Mouse (Mus musculus) ovary, adult 18-20 months (tissue): ENCODE measurements around the gene Map3k1.

Experiments used
- DNase-seq: peaks from one replicate; pipeline ENCODE4 v3.0.0; 2022; ENCODE audit warnings: low spot score, mixed read lengths

Map3k1 gene

DNA sequence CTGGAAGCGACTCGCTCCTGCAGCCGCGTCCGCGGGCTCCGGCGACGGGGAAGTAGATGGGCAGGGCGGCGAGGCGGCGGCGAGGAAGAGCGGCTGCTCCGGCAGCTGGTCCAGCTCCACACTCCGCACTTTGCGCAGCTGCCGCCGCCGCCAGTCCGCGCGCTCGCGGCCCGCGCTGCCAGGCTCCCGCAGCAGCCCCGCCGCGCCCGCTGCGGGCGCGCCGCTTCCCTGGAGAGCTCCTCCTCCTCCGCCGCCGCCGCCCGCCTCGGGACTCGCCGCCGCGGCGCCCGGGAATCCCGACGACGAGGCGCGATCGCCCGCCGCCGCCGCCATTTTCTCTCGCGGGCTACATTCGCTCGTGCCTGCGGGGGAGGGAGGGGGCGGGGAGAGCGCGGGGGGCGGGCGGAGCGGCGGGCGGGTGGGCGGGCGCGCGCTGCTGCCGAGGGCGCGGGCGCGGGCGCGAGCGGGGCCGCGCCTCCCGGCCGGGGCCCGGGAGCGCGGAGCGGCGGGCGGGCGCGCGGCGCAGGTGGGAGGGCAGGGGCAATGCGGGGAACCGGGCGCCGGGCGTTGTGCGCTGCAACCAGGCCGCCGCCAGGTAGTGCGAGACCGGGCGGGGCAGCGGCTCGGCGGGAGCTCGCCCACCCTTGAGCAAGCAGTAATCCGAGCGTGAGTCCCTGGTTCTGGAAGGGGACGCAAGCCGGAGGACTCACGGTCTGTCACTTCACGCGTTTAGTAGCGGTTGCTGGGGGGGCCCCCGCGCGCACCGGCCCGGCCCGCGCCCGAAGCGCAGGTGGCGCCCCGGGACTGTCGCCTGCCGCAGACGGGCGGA lies at the start of gene Map3k1:
Map3k1 (minus strand) TSS at position 357 of the 829 bp plus-strand sequence.
- DNase-seq = no peak

DNA sequence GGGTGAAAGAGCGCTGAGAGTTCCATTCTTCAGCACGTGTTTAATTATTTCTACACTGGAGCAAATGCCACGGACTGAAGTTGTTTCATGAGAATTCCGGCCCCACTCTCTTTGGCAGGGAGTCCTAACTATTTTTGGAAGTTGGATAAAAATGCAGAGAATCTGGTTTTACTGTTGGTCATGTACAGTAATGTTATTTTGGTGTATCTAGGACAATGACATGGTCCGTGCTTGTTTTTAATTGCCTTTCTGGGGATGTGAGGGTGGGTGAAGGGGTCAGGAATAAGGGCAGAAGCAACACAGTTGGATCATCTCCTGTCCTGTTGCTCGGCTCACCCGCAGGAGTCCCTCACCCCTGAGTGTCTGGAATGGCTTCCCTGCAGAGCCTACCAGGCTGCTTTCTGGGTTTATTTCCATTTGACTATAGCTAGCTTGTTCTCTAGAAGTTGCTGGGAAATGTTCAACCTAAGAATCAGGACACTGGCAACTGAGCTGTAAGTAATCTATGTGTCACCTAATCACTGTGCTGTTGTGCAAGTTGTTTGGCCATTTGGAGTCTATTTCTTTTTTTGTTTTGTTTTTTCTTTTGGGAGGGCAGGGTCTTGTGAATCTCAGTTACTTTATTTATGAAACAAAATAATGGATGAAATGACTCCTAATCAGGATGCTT lies 48.1 kb upstream of the Map3k1 start:
- DNase-seq = no peak

DNA sequence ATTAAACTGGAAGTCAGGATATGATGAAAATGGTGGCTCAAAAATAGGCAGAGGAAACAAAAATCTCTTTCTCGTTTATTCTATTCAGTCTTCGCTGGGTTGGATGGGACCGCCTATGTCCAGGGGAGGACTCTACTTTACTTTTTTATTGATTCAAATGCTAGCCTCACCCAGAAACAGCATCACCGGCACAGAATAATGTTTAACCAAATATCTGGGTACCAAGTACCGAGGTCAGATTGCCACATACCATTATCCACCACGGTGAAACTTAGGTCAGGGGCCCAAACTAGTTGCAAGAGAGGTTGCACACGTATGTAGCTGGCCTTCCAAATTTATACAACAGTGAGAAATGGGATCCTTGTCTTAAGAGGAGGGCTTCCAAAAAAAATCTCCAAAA lies 47.4 kb upstream of the Map3k1 start:
- DNase-seq = no peak

DNA sequence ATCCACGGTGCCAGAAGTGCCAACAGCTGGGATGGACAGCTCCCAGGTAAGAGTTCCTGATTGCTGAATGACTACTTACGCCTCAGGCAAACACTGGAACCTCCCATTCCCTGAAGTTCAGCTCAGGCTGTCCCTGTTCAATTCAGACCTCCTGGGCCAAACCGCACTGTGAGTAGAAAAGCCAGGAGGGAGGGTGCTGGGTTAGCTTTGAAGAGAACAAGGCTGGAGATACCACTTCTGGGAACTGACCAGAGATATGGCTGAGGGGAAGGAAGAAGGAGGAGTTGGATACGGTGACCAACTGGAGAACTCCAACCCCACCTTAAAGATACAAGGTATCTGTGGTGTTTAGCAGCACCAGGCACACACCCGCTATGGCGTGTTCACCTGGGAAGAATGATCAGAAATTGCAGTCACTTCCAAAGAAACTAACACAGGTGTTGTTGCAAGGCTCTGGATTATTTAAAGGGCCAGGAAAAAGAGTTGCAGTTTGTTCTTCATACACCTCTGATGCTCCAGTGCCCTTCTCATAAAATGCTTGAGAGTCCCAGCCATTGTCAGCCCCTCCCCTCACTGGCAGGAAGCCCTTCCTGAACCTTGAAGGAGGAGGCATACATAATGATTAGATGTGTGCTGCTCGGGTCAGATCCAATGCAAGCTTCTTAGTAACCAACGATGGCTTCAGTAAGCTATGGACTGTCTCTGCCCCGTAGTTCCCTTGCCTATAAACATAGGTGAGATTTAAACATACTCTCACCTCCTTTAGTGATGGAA lies 43.8 kb upstream of the Map3k1 start:
- no peak for DNase-seq

DNA sequence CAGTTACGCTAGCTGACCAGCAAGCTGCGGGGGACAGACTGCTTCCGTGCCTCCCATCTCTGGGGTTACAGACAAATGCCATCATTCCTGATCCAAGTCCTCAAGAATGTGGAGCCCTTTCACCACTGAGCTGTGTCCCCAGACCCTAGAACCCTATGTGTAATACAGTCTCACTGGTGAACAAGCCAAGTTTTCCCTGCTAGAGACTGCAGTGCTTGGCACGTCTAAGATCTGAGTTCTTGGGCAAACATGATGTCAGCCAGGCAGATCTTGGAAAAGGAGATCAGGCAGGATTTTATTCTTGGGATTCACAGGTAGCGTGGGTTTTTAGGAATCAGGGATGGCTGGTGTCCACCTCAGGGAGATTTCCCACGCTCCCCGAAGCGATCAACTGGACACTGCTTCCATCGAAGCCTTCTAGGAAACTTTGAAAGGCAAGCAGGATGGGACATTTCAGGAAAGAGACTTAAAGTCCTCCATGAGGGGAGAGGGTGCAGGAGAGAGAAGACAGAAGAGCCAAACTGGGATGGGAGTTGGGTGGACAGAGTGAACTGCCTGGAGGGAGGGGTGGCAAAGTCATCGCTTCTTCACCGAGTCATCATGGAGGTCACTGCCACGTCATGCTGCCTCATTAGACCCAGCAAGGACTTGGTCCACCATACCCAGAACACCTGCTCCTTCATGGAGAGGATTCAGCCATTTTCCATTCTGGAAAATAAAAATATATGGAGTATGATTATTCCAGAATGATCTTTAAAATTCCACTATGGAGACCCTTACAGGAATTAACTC lies 41.4 kb upstream of the Map3k1 start:
- DNase-seq = no peak

DNA sequence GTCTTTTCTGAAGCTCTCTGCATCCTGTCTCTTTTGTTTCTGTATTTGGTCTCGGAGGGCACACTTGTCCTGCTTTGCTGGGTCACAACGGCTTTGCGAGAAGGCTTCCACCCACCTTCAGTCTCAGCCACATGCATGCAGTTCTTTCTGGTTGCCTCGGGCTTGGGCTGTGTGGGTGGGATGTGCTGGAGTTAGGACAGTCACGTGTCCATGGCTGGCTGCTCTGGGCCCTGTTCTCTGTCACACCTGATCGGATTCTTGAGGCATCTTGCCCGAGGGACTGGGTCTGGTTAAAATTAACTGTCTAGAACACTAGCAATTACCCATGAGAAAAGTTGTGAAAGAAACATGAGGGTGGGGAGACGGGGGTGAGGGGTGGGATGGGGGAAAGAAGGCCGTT lies 36.7 kb upstream of the Map3k1 start:
- DNase-seq = no peak

DNA sequence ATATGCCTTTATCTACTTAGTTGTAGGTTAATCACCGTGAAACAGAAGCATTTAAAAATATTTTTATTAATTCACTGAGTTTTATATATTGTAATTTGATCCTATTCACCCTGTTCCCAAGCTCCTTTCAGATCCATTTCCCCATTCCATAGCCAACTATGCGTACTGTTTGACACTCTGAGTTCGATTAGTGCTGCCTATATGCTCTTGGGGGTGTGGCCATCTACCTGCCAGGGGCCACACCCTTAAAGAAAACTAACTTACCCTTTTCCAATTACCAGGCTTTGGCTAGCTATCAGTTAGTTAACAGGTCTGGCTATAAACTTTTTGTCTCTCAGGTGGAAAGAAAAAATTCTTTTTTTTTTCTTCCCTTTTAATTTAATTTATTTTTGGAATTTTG lies 35.5 kb upstream of the Map3k1 start:
- DNase-seq = no peak

DNA sequence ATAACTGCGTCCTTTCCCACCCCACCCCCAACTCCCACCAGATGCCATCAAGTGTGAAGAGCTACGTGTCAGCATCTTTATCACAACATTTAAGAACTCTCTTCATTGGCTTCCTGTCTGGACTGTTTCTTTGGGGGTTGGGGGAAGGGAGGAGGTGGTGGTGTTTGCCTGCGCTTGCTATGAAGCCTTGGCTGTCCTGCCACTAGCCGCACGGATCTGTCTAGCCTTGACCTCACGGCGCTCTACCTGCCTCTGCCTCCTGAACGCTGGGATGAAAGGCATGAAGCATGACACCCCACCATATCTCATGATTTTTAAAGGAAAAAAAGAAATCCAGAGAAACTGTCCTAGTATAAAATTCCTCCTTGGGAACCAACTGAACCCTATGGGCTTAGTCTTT lies 27.0 kb upstream of the Map3k1 start:
- DNase-seq = no peak

DNA sequence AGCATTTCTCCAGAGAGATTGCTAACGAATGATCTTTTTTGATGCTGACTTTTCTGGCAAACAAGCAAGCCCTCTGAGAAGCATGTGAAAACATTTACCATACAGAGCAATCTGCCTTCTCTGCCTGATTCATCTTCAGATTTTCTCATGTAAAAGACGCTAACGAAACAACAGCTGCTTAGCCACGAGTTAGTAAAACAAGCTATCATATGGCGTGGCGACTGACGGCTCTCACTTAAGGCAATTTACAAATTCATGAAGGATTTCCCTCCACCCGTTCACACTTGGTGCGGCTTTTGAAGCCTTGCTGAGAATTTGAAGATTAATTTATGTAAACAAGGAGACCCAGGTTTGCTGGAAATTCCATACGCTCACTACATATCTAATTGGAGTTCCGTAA lies 25.8 kb upstream of the Map3k1 start:
- no peak for DNase-seq

DNA sequence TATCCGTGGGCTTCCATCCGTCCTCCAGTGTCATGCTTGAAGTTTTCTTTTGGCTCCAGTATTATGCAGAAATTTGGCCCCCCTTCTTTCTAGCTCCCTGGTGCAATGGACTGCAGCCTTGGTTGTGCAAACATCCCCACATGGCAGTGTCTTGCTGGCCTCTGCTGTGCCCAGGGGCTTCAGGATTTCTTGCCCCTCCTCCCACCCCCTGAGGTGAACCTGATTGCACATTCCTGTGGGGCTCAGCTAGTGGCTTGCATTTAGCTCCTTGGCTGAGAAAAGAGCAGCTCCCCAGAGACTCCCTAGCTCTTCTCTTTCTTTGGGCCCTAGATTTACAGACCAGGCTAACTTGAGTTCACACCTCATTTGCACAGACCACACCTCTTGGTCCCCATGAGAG lies 20.7 kb upstream of the Map3k1 start:
- no peak for DNase-seq

DNA sequence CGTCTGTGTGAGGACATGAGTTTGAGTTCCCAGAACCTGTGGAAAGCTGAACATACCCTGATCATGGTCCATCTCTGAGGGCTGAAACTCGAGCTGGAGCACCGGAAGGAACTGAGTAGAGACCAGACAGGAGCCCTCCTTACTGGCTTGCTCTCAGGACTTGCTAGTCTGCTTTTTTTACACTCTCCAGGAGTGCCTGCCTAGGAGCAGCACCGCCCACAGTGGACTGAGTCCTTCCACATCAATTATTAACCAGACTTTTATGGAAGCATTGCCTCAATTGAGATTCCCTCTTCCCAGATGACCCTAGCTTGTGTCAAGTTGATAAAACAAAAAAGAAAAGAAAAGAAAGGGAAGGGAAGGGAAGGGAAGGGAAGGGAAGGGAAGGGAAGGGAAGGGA lies 18.7 kb upstream of the Map3k1 start:
- no peak for DNase-seq

DNA sequence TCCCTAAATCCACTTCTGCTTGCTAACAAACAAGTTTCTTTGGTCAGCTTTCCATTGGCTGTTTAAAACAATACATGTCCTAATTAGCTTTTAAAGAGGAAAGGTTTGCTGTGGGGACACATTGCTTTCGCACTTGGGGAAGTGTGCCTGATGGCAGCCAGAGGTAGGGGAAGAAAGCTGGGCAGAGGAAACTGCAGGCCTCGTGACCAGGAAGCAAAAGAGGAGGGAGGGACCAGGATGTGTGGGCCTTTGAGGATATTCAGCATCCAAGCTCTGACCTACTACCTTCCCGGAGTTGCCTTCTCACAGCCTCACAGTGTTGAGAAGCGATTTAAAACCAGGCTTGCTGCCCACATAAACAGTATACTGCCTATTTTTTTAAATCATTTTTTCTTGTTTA lies 15.4 kb upstream of the Map3k1 start:
- no peak for DNase-seq

DNA sequence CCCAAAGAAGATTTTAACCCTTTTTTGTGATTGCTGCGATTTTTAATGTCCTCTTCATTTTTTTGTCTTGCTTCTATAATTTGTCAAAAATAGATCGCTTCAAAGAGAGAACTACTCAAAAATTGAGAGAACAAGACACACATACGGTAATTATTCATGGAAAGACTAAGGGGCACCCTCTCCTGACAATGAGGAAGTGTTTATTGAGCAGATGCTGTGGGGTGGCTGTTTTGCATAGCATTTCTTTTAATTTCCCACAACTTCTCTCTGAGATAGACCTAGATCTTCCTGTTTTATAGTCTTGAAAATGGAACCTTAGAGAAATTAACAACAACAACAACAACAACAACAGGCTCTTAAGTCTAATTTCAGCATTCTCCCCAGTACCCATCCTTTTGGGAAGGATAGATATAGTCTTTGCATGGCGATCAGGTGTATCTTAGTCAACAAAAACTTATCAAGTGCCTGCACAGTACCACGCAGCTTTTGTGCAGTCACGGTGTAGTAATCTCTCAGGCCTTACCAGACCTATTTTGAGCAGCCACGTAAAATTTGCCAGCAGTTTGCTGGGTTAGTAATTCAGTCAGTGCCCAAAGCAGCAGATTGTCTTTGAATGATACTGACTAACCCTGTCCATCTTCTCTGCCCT lies 13.1 kb upstream of the Map3k1 start:
- no peak for DNase-seq

DNA sequence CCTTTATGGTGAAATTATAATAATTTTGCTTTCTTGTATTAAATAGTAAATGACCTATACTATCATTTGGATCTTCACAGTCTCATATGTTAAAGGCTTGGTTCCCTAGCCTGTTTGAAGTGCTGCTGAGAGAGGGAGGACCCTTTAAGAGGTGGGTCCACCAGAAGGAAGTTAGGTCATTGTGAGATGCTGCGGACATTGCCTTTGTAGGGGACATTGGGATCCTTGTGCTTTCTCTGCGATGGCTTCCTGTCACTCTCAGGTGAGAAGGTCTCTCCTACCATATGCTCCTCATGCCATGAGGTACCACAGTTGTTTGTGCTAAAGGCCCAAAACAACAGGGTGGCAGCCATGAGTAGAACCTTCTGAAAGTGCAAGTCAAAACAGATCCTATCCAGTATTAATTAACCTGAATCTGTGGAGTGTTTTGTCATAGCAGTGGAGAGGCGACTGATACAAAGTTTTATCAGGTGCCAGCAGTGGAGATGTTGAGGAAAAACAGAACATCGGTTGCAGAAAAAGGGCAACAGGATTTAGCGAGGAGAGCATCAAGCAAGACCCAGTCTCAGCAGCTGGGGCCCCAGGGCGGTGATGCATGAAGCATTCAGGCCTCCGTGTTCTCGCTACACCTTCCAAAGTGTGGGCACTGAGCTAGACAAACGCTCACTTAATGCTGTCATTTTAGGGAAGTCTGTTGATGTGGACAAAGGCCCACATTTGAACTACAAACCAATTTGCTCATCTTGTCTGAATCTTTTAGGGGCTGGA lies 11.0 kb upstream of the Map3k1 start:
- no peak for DNase-seq

DNA sequence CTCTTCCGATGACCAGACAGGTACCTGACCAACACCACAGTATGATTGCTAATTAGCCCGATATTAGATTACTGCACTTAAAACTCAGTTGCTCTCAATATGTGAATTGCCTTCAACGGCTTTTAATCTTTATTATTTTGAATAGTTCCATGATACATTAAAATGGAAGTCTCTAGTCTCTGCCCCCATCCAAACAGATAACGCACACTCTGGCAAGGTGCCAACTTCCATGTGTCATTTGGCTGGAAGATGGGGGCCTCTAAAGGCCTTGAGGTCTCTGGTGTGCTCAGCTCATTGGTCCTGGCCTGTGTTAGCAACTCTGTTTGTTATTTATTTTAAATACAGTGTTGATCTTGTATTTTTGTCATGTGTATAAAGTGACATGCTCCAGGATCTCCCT lies 10.3 kb upstream of the Map3k1 start:
- no peak for DNase-seq

DNA sequence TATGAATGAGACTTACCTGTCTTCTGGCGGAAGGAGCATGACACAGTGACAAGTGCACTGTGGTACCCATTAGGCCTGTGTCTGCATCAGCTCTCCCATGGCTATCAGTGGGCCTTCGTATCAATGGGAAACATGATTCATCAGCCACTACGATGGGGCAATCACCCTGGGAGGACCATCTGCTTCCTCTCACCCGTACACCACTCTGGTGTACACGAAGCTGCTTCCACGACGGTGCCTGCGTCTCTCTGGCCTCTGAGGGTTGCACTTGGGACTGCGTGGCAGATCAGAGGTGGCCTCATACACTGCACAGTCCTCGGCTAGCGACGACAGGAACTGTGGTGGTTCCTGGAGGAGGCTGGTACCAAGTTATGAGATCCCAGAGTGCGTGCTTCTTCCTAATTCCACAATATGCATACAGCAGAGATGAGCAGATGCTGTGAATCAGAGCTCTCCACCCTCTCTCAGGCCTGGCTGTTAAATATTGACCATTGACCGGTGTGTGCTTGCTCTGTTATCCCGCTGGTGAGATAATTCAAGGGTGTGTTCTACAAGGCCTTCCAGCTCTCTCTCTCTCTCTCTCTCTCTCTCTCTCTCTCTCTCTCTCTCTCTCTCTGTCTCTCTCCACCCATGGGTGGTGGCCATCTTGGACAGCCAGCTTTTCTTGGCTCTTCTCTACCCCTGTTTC lies 9.6 kb upstream of the Map3k1 start:
- DNase-seq = no peak

DNA sequence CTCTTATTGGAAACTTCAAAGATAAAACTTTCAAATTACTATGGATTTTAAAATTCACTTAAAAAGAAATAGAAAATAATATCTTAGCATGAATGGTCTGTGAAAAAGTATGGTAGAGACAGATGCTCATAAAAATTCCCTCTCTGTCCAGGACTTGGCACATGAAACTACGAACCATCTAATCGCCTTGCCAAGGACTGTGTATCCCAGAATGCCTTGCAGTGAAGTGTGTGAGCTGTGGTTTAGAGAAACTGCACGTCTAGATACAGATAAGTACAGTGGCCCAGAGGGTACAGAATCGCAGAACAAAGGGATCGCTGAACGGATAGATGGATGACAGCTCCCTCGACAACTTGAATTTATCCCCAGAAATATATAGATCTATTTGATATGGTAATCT lies 9.0 kb upstream of the Map3k1 start:
- DNase-seq = no peak

DNA sequence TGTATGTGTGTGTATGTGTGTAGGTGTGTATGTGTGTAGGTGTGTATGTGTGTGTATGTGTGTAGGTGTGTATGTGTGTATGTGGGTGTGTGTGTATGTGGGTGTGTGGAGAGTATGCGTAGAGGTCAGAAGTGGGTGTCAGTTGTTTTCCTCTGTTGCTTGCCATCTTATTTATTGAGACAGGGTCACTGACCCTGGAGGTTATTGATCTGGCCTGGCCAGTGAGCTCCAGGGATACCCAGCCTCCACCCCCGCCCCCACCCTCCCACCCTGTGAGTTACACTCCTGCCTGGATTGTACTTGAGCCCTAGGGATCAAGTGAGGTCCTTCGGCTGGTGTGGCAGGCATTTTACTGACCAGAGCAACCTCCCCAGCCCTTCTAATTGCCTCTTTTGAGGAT lies 7.6 kb upstream of the Map3k1 start:
- DNase-seq = no peak

DNA sequence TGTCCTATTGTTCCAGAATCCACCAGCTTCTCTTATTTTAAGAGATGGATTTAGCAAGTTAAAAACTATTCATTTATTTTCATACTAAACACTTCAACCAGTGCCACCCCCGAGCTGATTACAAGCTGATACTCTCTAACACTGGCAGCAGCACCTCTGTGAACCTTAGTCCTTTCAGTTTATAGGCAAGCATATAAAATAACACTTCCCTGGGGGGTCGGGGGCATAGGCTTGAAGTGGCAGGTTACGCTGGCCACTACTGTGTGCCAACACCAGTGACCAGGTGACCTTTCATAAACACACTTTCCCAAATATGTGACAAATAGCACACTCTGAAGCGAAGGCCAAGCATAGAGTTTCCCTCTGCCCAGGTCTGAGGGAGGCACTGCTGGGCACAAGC lies 6.7 kb upstream of the Map3k1 start:
- DNase-seq = no peak

DNA sequence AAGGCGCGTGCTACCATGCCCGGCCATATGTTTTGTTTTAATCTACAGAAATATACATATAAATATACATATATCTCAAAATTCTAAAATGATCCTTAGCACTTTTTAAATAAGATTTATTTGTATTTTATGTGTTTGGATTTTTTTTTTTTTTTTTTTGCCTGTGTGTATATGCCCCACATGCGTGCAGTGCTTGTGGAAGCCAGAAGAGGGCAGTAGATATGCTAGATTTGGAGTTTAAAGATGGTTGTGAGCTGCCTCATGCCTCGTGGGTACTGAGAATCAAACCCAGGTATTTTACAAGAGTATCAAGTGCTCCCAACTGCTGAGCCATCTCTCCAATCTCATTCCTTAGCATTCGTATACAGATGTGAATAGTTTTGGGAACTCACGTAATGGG lies 6.2 kb upstream of the Map3k1 start:
- DNase-seq = no peak
